Mouse (Mus musculus) adrenal gland, adult (tissue): Measurements from ENCODE around the gene D17Wsu92e.
A peak's percentile ranks its signal among the peaks of the same experiment; 100 is the strongest.

Source experiments
- DNase-seq, 2 experiments: peaks; one replicate each; pipeline ENCODE4 v3.0.0; 2022 to 2023; ENCODE audit warnings: low spot score in 1 of 2; ENCODE audit not compliant: inconsistent age in 2 of 2

Gene D17Wsu92e

DNA sequence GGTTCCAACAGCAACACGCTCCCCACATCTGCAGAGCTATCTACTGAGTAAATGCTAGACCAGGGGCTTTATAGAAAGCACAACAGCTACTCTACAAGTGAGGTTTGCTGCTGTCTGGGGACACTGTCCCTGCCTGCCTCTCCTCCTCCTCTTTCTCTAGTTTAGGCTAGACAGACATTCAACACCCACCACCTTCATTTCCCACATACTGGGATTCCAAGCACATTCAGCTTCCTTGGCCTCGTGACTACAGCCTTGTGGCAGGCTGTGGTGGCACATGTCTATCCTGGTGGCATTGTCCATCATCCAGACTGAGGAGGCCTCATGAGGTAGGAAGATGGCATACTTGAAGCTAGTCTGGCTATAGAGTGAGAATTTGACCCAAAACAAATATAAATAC lies 29.5 kb downstream of the D17Wsu92e start:
- DNase-seq = no peak

DNA sequence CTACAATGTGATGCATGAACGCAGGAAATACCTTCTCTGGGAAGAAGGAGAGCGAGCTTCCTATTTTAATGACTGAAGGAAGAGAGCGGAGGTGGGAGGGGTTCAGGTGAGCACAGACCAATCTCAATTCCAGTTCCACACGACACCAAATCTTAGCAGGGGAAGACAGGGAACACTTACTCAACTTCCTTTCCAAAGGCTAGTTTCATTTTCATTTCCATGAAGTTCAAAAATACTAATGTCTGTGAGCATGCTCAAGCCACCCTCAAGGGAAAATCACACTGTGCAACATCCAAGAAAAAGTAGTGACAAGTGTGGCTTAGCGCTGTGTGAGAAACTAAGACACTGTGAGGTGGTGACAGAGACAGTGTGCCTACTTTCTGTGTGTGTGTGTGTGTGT lies 30.4 kb downstream of the D17Wsu92e start:
- no peak for DNase-seq

DNA sequence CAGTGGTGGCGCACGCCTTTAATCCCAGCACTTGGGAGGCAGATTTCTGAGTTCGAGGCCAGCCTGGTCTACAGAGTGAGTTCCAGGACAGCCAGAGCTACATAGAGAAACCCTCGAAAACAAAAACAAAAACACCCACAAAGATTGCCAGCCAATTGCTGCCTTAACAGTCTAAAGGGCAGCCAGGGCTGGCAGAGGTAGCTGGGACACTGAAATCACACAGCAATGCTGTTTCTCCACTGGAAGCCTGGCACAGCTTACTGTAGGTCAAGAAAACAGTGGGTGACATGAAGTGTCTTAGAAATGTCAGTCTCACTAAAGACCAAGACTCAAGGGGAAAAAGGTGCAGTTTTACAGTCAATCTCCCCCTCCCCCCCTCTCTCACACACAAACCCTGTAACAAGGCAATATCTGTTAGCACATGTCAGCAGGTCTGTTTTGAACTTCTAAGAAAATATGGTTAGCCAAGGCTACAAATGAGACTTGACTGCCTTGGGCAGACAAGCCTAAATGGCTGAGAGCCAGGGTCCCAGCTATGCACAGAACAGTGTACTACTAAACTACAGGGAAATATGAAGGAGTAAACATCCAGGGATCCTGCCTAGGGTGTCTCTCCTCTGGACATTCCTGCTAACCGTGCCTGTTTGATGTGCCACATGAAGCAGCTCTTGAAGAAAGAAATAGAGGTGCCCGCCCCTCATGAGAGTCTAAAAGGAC lies 31.8 kb downstream of the D17Wsu92e start:
- DNase-seq = peak in 1 of 2 experiments; percentile 70

DNA sequence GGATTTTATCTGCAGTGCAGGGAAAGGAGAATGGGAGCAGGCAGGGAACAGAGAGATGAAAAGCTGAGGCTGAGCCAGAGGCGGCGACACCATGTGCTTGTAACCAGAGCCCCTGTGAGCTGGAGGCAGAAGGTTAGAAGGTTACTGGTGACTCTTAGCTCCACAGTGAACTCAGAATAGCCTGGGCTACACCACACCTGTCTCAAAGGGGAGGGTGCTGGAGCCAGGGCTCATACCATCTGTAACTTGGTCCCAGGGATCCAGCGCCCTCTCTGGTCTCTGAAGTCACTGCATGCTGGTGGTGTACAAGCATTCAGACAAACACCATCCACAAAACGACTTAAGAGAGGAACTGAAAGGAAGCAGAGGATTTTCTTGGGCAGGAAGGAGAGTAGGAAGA lies 36.9 kb downstream of the D17Wsu92e start:
- no peak for DNase-seq

DNA sequence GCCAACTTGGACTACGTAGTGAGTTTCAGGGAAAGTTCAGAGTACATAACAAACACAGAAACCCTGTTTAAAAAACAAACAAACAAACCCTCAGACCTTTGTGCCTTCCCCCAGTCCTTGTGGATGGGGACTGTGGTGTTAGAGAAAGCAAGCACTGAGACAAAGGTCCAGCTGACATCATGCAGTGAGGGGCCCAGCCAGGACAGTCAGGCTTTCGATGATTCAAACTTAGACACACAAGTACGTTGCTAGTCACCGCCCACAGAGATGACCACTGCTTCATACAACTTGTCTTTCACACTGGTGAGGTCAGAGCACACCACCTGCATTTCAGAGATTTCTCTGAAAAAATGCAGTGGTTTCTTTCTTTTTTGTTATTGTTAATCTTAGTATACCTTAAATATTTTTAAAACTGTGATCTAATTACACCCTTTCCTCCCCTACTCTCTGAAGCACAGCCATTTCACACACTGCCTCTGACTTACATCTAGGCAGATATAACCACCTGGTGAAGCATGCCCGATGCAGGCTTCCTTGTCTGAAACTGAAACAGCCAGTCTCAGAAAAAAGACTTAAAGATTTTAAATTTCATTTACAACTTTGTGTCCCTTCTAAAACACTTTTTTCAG lies 39.3 kb downstream of the D17Wsu92e start:
- peak in 1 of 2 experiments; percentile 46 for DNase-seq

DNA sequence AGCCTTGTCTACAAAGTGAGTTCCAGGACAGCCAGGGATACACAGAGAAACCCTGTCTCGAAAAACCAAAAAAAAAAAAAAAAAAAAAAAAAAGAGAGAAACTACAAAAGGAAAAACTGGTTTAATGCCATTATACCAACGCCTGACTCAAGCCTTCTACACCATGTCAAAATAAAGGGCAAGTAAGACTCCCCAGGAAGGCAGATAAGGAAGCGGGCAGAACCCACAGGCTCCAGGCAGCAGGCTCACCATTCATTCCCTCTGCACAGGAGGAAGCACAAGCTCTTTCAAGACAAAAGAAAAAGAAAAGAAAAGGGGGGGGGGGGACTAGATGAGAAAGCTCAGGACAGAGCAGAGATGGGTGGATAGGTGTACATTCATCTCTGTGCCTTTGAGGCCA lies 40.7 kb downstream of the D17Wsu92e start:
- no peak for DNase-seq

DNA sequence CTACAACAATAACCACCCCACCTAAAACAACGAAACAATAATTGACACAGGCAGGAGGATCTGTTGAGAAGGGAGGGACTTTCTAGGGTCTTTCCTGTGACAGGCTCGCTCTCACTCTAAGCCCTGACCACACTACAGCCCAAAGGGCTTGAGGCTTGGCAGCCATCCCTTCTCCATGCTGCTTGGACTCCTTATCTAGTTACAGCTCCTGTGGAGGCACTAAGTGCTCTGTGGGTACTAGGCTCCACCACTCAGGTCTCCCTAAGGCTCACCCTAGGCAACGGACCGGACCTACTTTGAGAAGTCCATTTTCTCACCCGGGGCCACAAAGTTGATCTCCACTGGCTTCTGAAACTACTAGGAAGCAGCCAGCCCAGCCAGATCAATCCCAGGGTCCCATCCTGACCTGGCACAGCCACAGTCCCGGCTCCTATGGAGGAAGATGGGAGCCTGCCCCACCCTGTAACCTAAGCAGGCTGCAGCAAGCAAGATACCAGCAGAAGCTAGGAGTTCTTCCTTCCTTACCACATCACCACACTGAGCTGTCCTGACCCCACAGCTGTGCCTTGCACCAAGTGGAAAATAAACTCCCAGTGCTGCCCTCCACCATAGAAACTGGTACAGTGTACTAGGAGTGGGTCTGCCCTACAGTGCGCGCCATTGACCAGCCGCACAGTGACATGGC lies 41.6 kb downstream of the D17Wsu92e start:
- DNase-seq = no peak

DNA sequence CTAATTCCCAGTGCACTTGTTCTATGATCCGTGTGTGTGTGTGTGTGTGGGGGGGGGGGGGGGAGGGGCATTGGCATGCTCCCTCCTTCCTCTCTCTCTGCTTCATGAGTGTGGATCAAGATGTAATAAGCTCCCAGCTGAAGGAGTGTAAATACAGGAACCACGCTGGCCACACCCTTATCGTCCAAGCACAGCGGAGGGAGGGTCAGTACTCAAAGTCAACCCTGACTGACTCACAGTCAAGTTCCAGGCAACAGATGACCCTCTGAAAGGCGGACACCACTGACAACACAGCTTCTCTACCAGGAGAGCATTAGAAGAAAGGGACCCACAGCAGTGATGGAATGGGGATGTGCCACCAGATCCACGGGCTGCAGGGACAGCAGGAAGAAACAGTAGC lies 42.6 kb downstream of the D17Wsu92e start:
- no peak for DNase-seq

DNA sequence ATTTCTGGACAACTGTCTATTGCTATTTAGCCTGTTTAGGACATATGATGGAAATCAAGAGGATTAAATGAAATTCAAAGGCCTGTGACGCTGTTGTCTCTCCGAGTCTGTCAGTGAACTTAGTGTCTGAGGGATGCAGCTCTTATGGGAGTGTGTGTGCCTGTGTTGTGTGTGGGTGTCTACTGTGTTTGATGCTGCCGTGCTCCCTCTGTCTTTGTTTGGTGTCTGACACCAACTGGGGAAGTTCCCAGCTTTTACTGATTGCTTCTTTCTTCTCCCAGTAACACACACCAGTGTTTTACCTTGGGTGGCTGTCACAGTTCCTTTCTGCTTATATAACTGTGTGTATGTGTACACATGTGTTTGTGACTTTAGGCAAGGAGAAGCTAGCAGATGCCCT lies 46.2 kb downstream of the D17Wsu92e start:
- DNase-seq = no peak

DNA sequence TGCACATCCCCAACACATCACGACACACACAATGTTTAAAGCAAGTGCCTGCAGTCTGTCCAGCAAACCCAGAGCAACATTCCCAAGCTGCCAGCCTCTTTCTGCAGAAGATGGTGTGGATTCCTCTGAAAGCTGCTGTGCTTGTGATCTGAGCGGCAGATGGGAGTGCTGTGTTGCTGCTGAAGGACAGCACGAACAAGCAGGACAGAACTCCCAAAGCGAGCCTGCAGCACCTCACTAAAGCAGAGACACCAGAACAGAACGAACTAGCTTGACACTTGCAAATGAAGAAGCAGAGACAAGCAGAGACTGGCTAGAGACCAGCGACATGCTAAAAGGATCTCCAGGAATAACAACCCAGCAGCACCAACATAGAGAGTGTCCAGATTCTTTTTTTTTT lies 48.8 kb downstream of the D17Wsu92e start:
- DNase-seq = no peak

DNA sequence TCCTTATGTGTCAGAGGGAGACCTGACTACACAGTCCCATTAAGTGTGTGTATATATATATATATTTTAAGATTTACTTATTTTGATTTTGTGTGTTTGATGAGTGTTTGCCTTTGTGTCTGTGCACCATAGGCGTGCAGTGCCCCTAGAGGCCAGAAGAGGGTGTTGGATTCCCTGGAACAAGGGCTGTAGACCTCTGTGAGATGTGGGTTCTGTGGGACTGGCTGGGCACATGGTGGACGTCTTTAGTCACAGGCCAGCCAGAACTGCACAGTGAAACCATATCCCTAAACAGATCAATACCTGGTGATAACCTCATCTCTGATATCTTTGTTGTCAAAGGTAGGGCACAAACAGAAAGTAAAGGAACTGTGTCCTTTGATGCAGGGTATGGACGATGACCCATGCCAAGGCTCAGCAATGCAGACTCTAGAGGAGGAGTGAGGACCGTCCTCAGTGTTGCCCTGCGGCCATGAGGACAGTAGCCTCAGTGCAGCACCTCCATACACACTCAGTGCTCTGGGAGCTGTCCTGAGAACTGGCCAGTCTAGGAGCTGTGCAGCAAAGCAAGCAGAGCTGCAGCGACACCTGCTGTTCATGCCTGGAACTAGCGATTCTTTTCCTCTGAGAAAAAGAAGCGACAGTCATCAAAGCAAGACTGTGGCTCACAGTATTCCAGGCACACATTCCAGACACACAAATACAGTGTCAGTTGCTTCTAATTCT lies 51.5 kb downstream of the D17Wsu92e start:
- peak; percentile 71 to 91 for DNase-seq

DNA sequence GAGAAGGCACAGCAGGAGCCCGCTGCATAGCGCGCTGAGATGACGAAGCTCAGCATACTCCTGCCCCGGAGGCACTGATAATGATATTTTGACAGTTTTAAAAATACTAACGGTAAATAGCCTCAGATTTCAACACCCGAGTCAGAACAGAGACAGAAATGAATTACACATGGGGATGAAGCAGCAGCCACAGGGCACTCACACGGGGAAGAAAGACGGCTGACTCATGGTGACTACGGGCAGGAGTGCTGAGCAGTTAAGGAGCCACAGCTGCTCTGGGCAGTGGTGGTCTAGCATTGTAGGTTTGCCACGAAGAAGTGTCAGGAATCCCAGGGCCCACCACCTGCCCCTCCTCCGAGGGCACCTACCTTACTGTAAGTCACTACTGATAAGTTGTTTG lies 52.9 kb downstream of the D17Wsu92e start:
- DNase-seq = peak in 1 of 2 experiments; percentile 54

DNA sequence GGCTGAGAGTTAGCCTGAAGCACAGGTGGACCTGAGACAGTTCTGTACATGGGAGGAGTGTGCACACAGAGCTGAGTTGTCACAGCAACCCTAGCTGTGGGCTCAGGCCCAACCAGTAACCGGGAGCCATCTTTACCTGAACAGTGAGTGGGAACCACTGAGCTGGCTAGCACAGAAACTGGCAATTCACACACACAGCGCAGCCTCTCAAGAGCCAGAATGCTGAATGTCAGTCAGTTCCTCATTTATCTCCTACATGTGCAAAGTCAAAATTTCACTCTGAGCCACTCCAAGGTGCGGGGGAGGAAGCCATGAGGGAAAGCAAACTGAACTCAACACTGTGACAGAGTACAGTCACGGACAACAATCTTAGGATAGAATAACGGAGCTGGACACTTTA lies 53.3 kb downstream of the D17Wsu92e start:
- no peak for DNase-seq

DNA sequence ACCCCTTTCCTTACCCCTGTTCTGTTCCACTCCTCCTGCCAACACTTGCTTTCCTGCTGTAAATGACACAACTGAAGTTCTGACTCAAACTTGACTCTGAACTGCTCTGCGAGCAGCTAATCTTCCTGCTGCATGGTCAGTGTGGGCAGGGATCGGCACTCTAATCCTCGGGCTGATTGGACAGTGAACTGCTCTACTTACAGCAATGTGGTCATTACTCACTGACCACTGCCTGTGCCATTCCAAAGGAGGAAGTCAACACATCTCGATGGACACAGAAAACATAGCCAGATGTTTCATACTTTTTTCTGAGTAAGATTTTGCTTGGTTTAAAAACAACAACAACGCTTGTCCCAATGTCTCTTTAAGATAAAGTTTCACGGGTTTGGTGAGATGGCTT lies 55.4 kb downstream of the D17Wsu92e start:
- no peak for DNase-seq

DNA sequence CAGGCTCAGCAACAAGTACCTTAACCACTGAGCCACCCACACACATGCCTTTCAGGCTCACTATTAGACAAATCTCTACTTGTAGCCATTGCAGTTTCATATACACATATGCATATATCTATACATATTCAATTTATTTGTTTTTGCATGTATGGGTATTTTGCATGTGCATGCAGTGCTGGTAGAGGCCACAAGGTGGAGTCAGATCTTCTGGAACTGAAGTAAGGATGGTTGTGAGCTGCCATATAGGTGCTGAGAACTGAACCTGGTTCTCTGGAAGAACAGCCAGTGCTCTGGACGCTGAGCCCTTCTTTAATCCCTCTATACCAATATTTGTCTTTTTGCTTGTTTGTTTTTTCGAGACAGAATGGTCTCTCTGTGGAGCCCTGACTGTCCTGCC lies 56.0 kb downstream of the D17Wsu92e start:
- DNase-seq = no peak

DNA sequence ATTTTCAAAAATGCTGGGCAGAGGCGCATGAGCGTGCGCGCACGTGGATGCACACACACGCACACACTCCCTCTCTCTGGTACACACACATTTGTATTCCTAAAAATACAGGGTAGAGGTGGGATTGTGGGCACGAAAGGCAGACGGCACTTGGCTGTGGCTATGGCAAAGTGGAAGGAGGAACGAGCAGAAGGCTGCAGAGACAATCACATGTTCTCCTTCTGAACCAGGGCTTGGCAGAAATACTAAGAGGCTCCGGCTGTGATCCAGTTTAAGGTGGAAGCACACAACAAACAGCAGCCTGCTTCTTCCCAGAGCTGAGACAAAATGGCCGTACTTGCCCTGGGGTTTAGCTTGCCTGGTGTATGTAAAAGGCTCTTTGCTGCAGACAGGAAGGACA lies 57.6 kb downstream of the D17Wsu92e start:
- DNase-seq = no peak

DNA sequence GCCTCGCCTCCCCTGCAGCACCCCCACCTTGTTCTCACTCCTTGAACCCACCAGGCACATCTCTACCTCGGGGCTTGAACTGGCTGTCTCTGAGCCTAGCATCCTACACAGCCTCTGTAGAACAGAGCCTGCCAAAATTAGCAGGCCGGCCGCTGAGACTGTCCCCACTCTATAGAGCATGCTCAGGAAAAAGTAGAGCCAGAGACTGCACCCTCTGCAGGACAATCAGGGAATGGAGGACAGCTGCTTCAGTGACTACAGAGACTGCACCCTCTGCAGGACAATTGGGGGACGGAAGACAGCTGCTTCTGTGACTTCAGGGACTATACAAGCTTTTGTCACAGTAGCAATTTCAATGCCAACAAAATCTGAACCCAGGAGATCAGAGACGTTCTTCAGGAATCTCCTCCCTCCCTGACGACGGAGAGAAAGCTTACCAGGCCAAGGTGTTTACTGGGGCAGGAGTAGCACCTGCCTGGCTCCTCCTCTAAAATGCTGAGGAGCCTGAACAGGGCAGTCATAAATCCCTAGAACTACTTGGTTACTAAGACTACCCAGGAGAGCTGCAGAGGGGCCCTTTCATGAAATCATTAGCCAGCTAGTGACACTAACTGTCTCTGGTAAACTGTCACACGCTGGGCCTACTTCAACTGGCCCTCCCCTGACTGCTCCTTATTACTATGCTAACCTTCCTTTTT lies 58.7 kb downstream of the D17Wsu92e start:
- DNase-seq = peak; percentile 61 to 85

DNA sequence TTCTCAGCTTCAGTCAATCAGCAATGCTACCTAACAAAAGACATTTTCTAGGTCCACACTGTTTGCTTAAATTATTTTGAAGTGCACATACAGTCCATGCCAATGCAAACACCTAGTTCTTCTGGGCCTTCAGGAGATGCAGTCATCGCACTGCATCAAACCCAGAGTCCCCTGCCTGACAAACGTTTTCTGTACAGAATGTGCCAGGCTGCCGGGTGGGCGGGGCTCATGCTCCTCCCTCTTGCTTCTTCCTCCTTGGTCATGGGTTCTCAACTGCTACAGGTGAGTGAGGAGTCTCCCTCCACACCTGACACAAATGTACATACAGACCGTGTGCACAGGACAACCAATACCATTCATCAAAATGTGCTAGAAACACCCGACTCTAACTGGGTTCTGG lies 60.3 kb downstream of the D17Wsu92e start:
- DNase-seq = no peak

DNA sequence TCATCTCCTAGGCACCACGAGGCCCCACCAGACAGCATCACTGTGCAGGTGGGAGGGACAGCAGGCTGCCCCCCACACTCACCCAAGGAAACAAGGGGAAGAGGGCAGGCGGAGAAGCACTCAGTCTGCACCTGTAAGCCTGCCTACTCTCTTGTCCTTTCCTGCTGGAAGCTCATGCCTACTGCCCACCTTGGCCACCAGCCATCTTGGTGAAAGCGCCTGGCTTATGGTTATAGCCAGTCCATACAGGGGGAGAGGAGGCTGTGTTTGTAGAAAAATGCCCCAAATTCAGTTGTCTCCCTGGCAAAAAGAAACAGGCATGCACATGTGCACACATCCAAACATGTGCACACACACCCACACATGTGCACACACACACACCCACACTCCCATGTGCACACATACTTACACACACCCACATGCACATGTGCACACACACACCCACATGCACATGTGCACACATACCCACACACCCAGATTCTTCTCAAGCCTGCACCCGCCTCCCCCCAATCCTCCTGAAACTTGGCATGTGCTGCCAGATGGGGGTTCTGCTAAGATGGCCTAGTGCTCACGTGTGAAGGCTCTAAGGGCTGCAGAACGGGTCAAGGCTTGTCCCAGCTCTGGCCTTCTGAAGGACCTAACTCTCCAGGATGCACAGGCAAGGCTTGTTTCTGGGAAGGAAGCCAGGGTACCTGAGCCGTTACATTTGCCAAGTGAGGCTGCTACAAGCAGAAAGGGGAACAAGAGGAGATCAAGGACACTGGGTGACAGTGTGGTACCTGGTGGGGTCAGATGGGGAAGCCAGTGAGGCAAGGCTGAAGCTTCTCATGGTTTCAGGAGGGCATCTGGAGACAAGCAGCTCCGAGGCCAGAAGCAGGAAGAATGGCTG lies 68.9 kb downstream of the D17Wsu92e start:
- DNase-seq = peak in 1 of 2 experiments; percentile 53

DNA sequence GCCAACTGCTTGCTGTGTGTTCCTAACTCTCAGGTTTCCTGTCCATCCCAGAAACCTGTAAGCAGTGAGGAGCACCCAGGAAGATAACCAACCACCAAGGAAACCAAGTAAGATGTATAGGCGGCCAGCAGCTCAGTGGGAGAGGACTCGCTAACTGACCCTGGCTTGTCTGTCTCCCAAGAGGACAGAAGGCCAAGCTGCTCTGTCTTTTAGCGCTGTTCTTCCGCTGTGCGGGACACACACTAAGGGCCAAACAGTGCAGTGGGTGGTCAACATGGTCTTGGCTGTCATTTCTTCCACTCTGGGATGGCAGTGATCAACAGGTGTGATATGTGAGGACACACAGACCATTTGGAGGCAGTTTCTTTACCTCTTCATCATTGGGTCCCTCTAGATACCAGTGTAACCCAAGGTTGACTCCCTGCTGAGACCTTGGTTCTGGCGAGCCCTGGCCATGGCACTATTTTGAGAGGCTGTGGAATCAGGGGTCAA lies 70.0 kb downstream of the D17Wsu92e start:
- DNase-seq = peak in 1 of 2 experiments; percentile 63
